Mouse (Mus musculus): Measurements from ENCODE around the gene Por. TPM values are rescaled to one million over a fixed set of nuclear protein-coding genes. Genes with fewer than 3 reads are reported as not detected.
A peak's percentile ranks its signal among the peaks of the same experiment; 100 is the strongest.

Gene Por
- polyA plus RNA-seq, 1 experiment: 50.8 TPM

- H3K27me3 ChIP-seq (ENCODE audit: control insufficient read depth, insufficient read depth, low read length): no peaks in the 10 kb centered on the region
- 0 out of 2 replicates have a peak, but pooled peaks cover 2% of the 10 kb centered on the region for H3K36me3 ChIP-seq (ENCODE audit: control insufficient read depth, insufficient read depth, low read length)
- H3K27ac ChIP-seq (ENCODE audit: insufficient read depth, low read length): no peak overlapping the region
- no peak for TF ChIP-seq POLR2A (IDR thresholded peaks at IDR 0.05; ENCODE audit: low read depth, low read length)
- TF ChIP-seq CTCF (IDR thresholded peaks at IDR 0.05; ENCODE audit: extremely low read depth, insufficient read depth, insufficient read length, insufficient replicate concordance): no peak
- H3K4me3 ChIP-seq (ENCODE audit: extremely low read depth, insufficient read depth, insufficient read length): no peak overlapping the region
- DNase-seq (ENCODE audit: low read depth in 1 of 2, low spot score in 2 of 2): no peak
- WGBS: 92% methylated on average over 7 of the region's 7 CpGs
- peaks cover 10% of the 10 kb centered on the region; the same call in 1 of the 2 replicates for H3K4me1 ChIP-seq (ENCODE audit: control insufficient read depth, insufficient read depth, insufficient read length)
Observed at GRCm38 (mm10) chr5:135703431-135703830, 33.6 kb downstream of the Por start.

- 90% methylated on average over 4 of the region's 4 CpGs for WGBS
- no peak for DNase-seq (ENCODE audit: low read depth in 1 of 2, low spot score in 2 of 2)
- Histone ChIP-seq H3K27ac (ENCODE audit: insufficient read depth, low read length) (no peak overlapping the region), H3K4me1 (ENCODE audit: control insufficient read depth, insufficient read depth, insufficient read length) (peaks cover 10% of the 10 kb centered on the region; the same call in 1 of the 2 replicates), H3K36me3 (ENCODE audit: control insufficient read depth, insufficient read depth, low read length) (no peaks in the 10 kb centered on the region), H3K4me3 (ENCODE audit: extremely low read depth, insufficient read depth, insufficient read length) (no peak overlapping the region), H3K27me3 (ENCODE audit: control insufficient read depth, insufficient read depth, low read length) (no peaks in the 10 kb centered on the region)
- TF ChIP-seq CTCF (IDR thresholded peaks at IDR 0.05; ENCODE audit: extremely low read depth, insufficient read depth, insufficient read length, insufficient replicate concordance): no peak
- TF ChIP-seq POLR2A (IDR thresholded peaks at IDR 0.05; ENCODE audit: low read depth, low read length): no peak
Observed at GRCm38 (mm10) chr5:135705383-135705782, 35.5 kb downstream of the Por start.

DNA sequence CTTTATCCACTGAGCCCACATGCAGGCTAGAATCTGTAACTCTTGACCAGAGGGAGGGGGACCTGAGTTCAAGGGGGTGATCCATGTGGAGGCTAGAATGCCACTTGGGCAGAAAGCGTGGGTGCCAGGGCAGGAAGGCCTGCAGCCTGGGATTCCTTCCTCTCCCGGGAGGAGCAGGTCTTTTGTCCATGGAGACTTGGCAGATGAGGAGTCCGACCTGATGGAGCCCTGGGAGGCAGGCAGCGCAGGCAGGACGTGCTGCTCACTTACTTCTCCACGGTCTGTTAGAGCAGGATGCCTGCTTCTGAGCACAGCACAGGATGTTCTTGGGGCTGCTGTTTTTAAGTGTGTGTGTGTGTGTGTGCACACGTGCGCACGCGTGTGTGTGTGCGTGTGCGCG, 37.2 kb downstream of the Por start:
- Histone ChIP-seq H3K27me3 (ENCODE audit: control insufficient read depth, insufficient read depth, low read length) (no peaks in the 10 kb centered on the region), H3K4me3 (ENCODE audit: extremely low read depth, insufficient read depth, insufficient read length) (no peak overlapping the region), H3K36me3 (ENCODE audit: control insufficient read depth, insufficient read depth, low read length) (no peaks in the 10 kb centered on the region), H3K27ac (ENCODE audit: insufficient read depth, low read length) (peak overlapping the region; percentile 30; the same call in 1 of the 2 replicates), H3K4me1 (ENCODE audit: control insufficient read depth, insufficient read depth, insufficient read length) (peaks cover 17% of the 10 kb centered on the region; the same call in 1 of the 2 replicates)
- TF ChIP-seq CTCF (IDR thresholded peaks at IDR 0.05; ENCODE audit: extremely low read depth, insufficient read depth, insufficient read length, insufficient replicate concordance) (no peak), POLR2A (IDR thresholded peaks at IDR 0.05; ENCODE audit: low read depth, low read length) (no peak)
- DNase-seq (ENCODE audit: low read depth in 1 of 2, low spot score in 2 of 2): no peak
- 86% methylated on average over 13 of the region's 13 CpGs for WGBS

DNA sequence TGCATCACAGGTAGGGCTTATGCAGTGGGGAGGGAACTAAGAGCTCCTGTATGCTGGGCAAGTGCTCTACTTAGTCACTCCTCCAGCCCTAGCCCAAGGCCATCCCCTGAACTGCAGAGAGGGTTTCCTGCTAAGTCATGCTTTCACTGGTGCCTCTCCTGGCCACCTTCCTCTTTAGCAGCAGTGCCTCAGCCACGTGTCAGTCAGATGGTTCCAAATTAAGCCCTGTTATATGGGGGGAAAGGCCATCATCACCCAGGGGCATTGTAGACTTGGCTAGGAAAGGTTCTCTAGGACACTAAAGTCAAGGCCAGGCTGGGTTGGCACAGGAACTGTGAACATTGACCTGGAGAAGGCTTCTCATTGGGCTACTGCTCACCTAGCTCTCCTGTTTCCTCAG, 38.0 kb downstream of the Por start:
- peak overlapping the region; percentile 32 for H3K27ac ChIP-seq (ENCODE audit: insufficient read depth, low read length)
- H3K4me3 ChIP-seq (ENCODE audit: extremely low read depth, insufficient read depth, insufficient read length): no peak overlapping the region
- TF ChIP-seq POLR2A (IDR thresholded peaks at IDR 0.05; ENCODE audit: low read depth, low read length): no peak
- no peak for TF ChIP-seq CTCF (IDR thresholded peaks at IDR 0.05; ENCODE audit: extremely low read depth, insufficient read depth, insufficient read length, insufficient replicate concordance)
- H3K36me3 ChIP-seq (ENCODE audit: control insufficient read depth, insufficient read depth, low read length): no peaks in the 10 kb centered on the region
- peaks cover 16% of the 10 kb centered on the region; the same call in 1 of the 2 replicates for H3K4me1 ChIP-seq (ENCODE audit: control insufficient read depth, insufficient read depth, insufficient read length)
- peak in 1 of 2 experiments; percentile 25 for DNase-seq (ENCODE audit: low read depth in 1 of 2, low spot score in 2 of 2)
- H3K27me3 ChIP-seq (ENCODE audit: control insufficient read depth, insufficient read depth, low read length): no peaks in the 10 kb centered on the region
- 14% methylated on average over 1 of the region's 1 CpGs for WGBS

DNA sequence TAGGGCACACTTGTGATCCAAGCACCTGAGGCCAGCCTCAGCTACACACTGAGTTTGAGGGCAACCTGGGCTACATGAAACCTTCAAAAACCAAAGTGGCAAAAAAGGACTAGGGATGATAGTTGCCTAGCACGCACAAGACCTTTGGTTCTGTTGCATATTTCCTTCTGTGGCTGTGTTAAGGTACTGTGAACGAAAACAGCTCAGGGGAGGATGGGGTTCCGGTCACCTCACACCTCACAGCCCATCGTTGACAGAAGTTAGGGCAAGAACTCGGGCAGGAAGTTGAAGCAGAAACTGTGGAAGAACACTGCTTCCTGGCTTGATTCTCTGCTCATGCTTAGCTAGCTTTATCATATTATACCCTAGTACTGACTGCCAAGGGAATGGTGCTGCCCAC, 39.9 kb downstream of the Por start:
- Histone ChIP-seq H3K4me1 (ENCODE audit: control insufficient read depth, insufficient read depth, insufficient read length) (peaks cover 25% of the 10 kb centered on the region; the same call in 1 of the 2 replicates), H3K4me3 (ENCODE audit: extremely low read depth, insufficient read depth, insufficient read length) (no peak overlapping the region), H3K36me3 (ENCODE audit: control insufficient read depth, insufficient read depth, low read length) (no peaks in the 10 kb centered on the region), H3K27ac (ENCODE audit: insufficient read depth, low read length) (no peak overlapping the region), H3K27me3 (ENCODE audit: control insufficient read depth, insufficient read depth, low read length) (no peaks in the 10 kb centered on the region)
- no peak for DNase-seq (ENCODE audit: low read depth in 1 of 2, low spot score in 2 of 2)
- 73% methylated on average over 5 of the region's 5 CpGs for WGBS
- TF ChIP-seq CTCF (IDR thresholded peaks at IDR 0.05; ENCODE audit: extremely low read depth, insufficient read depth, insufficient read length, insufficient replicate concordance) (no peak), POLR2A (IDR thresholded peaks at IDR 0.05; ENCODE audit: low read depth, low read length) (no peak)

DNA sequence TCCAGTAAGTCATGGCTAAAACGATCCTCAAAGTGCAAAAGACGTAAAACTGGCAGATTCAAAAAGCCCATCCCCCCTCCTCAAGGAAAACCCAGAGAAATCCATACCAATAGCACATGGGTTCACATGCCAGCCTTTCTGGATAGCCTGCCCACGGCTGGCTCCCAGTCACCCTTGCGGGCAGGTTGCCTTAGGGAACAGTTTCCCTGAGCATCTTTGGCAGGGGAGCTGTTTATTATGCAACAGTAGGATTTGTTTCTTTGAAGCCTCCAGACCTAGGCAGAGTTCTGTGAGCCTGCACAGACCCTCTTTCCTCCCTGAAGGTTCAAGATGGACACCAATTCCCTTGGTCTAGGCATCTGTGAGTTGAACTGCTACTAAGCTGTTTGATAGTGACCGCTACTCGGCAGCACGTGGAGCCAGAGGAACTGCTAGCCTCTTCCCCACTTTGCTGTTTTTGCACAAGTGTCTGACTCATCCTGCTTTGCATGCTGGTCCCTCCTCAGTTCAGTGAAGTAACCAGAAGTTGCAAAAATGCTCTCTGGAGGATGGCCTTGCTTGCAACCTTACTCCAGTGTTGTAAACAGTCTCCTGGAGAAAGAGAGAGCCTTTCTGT, 40.9 kb downstream of the Por start:
- WGBS: 56% methylated on average over 7 of the region's 7 CpGs
- H3K27ac ChIP-seq (ENCODE audit: insufficient read depth, low read length): no peak overlapping the region
- H3K27me3 ChIP-seq (ENCODE audit: control insufficient read depth, insufficient read depth, low read length): no peaks in the 10 kb centered on the region
- H3K4me3 ChIP-seq (ENCODE audit: extremely low read depth, insufficient read depth, insufficient read length): no peak overlapping the region
- H3K4me1 ChIP-seq (ENCODE audit: control insufficient read depth, insufficient read depth, insufficient read length): peaks cover 25% of the 10 kb centered on the region; the same call in 1 of the 2 replicates
- TF ChIP-seq CTCF (IDR thresholded peaks at IDR 0.05; ENCODE audit: extremely low read depth, insufficient read depth, insufficient read length, insufficient replicate concordance): no peak
- no peak for TF ChIP-seq POLR2A (IDR thresholded peaks at IDR 0.05; ENCODE audit: low read depth, low read length)
- H3K36me3 ChIP-seq (ENCODE audit: control insufficient read depth, insufficient read depth, low read length): no peaks in the 10 kb centered on the region
- peak in 1 of 2 experiments; percentile 23 for DNase-seq (ENCODE audit: low read depth in 1 of 2, low spot score in 2 of 2)

Data from spleen, adult 2 months (tissue).